Mouse (Mus musculus) kidney, postnatal 14 days (tissue): ENCODE data around the gene Yaf2.
"Not testable (repeated sequence)": the region's sequence is repeated elsewhere in the genome, so short reads cannot be mapped to it uniquely, and the experiment has no call there.

ENCODE experiments used
- DNase-seq: peaks from one replicate; pipeline ENCODE4 v3.0.0; 2022; ENCODE audit warnings: mixed read lengths

The Yaf2 gene

DNA sequence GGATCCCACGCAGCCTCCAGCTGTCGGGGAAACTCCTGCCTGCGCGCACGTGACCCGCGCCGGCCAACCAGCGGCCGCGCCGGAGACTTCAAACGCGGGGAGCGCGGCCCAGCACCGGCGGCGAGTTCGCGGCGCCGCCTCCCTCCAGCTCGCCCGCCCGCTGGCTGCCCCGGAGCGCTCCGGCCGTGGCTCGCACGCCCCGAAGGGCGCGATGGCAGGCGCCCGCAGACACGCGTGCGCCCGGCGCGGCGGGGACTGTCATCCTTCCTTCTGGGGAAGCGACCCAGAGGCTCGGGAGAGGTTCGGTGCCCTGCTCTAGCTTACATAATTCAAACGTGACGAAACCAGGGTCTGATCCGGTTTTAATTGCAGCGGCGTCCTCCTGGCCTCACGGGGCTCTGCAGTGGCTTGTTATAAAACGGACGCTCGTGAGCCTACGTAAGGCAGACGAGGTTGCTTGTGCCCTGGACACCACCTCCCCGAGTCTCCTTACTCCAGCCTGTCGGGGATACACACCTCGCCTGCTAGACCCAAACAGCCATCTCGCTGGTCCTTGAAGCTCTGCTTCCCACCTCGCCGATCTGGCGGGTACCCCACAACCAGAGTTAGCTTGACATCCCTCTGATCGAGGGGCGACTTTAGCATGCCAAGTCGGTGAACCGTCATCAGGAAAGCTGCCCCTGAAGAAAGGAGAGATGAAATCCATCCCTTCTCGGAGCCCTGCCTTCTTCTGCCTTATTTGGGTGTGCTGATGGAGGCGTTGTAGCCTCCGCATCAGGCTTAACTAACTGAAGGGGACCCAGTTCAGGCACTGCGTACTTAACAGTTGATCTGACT lies at the start of gene Yaf2:
Yaf2 (minus strand) TSS at position 11 of the 837 bp plus-strand sequence.
- peak; percentile 93 for DNase-seq

DNA sequence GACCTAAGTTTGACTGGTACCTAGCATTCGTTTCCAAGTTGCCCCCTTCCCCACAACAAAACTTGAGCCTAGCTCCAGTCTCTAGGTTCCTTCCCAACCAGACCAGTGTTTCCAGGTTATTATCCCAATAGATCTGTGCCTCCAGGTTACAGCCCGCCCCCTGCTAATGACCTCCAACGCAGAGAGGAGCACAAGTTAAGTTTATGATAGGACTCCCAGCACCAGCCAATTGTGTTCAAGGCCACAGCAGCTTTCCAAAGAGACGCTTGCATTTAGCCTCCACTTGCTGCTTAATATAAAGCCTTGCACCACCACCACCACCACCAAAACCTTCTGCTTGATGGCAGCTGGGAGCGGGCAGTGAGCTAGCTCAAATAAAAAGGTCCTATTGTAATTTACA lies 44.6 kb upstream of the Yaf2 start:
- DNase-seq = no peak

DNA sequence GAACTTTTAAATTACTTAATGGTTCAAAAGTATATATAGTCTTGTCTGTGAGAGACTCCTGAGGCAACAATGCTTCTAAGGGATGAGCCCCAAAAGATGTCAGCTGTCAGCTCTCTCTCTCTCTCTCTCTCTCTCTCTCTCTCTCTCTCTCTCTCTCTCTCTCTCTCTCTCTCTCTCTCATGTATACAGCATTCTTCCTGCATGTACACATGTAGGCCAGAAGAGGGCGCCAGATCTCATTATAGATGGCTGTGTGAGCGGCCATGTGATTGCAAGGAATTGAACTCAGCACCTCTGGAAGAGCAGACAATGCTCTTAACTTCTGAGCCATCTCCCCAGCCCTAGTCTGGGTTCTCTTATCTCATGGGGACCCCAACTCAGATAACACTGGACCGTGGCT lies 42.4 kb upstream of the Yaf2 start:
- DNase-seq = no peak

DNA sequence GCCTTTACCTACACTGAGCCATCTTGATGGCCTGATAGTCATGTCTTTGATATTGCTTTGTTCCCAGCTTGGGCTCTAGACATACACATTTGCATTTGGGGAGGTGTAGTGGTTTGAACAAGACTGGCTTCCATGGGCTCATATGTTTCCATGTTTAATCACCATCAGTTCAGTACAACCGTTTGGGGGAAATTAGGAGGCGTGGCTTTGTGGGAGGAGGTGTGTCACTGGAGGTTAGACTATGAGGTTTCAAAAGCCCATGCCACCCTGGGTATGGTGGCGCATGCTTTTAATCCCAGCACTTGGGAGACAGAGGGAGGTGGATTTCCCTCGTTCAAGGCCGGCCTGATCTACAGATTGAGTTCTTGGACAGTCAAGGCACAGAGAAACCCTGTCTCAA lies 39.0 kb upstream of the Yaf2 start:
- no peak for DNase-seq

DNA sequence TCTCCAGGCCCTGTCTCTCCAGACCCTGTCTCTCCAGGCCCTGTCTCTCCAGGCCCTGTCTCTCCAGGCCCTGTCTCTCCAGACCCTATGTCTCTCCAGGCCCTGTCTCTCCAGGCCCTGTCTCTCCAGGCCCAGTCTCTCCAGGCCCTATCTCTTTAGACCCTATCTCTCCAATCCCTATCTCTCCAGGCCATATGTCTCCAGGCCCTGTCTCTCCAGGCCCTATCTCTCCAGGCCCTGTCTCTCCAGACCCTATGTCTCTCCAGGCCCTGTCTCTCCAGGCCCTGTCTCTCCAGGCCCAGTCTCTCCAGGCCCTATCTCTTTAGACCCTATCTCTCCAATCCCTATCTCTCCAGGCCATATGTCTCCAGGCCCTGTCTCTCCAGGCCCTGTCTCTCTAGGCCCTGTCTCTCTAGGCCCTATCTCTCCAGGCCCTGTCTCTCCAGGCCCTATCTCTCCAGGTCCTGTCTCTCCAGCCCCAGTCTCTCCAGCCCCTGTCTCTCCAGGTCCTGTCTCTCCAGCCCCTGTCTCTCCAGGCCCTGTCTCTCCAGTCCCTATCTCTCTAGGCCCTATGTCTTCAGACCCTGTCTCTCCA lies 35.9 kb upstream of the Yaf2 start:
- DNase-seq = not testable (repeated sequence)

DNA sequence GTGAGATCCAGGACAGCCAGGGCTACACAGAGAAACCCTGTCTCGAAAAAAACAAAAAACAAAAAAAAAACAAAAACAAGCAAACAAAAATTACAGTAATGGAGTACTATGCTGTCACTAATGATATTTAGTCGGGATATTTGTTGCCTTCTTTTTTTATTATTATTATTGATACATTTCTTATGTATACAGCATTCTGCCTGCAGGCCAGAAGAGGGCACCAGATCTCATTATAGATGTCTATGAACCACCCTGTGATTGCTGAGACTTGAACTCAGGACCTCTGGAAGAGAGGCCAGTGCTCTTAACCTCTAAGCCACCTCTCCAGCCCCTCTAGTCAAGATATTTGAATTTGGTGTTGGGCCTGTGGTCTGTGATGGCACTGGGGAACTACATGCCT lies 35.1 kb upstream of the Yaf2 start:
- DNase-seq = no peak

DNA sequence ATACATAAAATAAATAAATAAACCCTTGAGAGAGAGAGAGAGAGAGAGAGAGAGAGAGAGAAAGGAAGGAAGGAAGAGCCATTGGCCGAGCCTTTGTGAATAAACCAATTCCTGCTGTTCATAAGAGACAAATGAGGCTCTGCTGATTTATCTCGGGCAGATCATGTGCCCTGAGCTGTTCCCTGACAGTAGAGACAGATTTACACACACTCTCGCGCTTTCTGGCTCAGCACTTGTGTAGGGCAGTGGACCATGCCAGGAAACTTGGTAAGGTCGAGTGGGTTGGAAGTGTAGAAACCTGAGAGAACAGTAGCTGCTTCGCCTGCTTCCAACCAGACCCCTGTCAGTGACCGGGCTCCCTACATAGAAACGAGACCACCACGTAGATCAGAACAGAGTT lies 31.8 kb upstream of the Yaf2 start:
- DNase-seq = peak; percentile 21

DNA sequence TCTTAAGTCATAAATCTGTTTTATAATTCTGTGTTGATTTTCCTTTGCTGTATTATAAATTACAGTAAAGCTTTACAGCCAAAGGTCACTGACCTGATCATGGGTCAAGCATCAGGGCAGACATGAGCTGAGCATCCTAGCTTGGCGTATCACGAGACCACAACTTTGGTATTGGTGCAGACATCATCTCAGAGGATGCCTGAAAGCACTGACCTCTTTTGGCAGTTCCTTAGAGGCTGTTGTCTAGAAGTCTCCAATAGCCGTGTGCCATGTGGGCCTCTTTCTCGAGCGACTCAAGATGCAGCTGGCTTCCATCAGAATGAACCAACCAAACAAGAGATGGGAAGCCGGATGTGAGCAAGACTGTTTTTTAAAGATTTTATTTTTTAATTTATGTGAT lies 28.8 kb upstream of the Yaf2 start:
- peak; percentile 30 for DNase-seq

DNA sequence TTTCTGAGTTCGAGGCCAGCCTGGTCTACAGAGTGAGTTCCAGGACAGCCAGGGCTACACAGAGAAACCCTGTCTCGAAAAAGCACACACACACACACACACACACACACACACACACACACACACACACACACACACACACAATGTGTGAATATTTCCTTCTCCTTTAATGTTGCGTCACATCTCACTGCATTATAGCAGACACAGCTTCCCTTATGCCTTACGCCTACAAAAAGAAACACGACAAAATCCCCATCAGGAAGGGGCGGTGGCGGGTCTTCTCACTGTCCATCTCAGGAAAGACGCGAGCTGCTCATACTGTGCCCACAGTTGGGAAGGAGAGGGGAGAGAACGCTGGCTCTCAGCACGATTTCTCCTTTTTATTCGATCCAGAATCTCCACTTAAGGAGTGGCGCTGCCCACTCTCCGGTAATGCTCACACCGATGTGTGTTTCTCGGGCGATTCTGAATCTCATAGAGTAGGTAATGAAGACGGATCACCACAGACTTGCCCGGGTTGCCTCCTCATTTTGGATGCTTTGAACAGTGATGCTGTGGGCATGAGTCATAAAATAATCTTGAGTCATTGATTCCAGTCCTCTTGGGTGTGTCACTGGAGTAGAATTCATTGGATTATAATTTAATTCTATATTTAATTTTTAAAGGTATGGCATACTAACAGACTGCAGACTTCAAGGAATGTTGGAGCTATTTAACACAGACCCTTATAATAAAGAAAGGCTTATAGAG lies 21.8 kb upstream of the Yaf2 start:
- no peak for DNase-seq

DNA sequence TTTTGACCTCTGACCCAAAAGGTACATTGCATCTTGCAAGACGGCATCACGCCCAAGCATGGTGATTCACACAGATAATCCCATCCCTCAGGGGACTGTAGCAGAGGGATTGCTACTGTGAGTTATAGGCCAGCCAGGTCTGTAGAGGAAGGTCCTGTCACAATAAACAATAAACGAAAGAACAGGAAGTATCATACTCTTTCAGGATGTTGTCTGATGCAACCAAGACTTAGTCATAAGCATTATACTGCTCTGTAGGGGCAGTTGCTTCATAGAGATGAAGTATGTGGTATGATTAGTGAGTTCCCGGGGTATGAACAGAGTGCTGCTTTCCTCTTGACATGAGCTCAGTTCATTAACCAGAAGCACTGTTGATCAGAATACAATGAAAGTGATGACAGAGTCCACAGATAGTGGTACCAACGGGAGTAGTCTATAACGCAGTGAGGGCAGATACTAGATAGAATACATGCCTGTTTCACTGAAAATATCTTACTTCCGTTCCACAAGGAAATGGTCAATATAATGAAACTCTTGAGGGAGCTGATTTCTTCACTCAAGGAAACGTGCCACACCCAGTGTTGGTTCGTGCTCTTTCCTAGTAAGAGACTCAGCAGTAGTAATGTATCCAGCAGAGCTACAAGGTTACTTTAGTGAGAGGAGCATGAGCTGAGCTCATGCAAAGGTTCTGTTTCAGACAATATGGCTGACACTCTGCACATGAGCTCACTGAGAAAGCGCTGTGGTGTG lies 4.1 kb upstream of the Yaf2 start:
- DNase-seq = no peak

DNA sequence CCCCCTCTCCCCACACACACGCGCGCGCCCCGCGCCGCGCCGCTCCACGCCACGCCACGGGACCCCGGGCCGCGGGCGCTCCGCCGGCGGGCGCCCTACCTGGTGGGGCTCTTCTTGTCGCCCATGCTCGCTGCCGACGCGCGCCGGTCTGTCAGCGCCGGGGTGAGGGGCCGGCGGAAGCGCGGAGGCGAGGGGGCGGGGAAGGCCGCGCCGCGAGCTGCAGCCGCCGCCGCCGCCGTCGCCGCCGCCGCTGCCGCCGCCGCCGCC lies 144 bp downstream of the Yaf2 start:
- DNase-seq = no peak

DNA sequence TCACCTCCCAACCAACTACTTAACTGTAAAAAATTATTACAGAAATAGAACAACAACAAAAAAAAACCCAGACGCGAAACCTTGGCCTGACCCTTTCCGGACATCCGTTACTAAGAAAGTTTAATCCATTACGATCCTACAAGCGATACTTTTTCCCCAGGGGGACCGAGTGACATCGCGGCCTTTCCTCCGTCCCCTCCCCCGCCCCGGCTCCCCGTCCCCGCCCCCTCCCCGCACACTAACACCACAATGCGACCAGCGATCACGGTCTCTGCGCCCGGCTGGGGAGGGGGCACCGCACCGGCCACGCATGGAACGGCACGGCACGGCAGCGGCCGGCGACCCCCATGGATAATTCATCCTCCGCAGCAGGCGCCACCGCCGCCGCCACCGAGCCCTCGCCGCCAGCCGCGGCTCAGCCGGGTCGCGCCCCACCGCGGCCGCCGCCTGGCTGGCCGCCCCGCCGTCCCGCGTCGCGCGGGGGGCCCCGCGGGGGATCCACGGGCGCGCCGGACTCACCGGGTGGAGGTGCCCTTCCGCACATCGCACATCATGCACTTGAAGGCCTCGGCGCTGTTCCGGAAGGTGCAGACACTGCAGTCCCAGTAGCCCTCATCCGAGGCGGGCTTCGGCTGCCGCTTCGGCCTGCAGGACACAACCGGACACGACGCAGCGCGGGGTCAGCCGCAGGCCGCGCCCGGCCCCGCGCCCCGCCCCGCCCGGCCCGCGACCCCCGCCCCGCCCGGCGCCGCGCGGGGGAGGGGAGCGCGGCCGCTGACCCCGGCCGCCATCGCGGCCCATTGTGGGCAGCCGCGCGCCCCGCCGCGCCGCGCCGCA lies 696 bp downstream of the Yaf2 start:
- peak; percentile 72 for DNase-seq

DNA sequence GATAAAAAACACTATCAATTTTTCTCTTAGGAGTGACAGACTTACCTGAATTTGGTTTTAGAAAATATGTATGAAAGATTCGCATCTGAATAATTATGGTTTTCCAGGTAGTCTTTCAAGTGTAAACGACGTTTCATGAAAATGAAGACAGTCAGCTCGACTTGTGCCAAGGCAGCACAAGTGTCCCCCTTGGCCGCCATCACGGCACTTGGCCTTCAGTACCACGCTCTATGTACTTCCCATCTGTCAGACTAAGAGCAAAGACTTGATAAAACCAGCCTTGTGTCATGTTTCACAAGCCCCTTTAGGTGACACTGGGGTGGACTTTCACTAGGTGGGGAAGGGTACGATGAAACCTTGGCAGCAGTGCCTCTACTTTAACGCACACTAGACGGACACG lies 5.5 kb downstream of the Yaf2 start:
- no peak for DNase-seq

DNA sequence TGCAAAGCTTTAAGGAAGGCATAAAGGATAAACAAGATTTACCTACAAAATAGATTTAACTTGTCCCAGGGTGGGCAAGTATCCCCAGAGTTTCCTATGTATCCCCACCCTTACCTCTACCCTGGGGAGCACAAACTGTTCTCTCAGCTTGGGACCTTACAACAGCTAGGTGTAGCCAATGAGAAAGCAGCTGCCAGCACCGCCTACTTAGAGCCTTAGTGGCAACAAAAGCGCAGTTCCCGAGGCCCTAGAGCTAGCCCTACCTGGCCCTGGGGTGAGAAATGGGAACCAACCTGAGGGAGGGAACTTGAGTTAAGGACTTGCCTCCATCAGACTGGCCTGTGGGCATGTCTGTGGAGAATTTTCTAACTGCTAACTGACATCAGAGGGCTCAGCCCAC lies 9.5 kb downstream of the Yaf2 start:
- DNase-seq = no peak

DNA sequence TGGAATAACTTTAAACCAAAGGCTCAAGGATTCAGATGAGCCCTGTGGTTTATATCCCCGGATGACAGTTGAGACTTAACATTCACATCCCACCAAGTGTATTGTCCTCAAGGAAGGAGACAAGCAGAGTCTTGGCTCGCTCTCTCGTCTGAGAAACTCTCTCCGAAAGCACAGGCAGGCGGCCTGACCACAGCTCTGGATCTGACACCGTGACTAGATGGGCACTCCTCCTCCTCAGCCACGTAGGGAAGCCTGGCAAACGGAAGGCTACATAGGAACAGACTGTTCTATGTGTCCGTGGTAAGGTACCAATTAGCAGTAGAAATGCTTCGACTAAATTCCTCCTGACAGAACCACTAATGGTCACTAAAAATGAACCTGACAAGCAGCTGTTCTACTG lies 10.1 kb downstream of the Yaf2 start:
- DNase-seq = no peak

DNA sequence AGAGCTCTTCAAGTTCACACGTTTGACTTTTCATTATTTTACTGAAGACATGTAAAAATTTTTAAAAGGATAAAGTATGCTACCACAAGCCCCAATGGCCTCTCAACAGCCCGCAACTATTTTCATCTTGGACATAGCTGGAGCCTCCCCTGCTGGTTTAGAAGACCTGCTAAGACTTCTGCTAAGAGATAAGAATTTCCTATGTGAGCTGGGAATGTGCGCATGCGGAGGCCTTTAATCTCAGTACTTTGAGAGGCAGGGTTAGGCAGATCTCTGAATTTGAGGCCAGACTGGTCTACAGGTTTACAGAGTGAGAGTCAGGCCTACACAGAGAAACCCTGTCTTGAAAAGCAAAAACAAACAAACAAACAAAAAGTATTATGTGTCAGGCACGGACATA lies 11.4 kb downstream of the Yaf2 start:
- DNase-seq = no peak

DNA sequence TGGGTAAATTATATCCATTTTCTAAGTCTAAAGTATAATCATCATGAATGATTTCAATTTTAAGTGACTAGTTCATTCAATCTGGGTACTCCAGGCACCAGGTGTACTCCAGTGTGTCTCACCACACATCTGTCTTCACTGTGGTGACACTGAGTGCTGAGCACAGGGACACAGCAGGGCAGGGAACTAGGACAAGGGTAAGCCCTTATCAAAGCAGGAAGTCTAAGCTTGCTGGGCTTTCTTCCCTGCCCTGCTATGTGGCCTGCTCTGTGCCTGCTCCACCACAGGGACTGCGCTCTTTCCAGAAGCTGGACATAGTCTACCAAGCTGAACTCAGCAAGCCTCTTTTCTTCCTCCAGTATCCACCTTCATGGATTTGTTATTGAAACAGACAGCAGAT lies 18.0 kb downstream of the Yaf2 start:
- DNase-seq = no peak

DNA sequence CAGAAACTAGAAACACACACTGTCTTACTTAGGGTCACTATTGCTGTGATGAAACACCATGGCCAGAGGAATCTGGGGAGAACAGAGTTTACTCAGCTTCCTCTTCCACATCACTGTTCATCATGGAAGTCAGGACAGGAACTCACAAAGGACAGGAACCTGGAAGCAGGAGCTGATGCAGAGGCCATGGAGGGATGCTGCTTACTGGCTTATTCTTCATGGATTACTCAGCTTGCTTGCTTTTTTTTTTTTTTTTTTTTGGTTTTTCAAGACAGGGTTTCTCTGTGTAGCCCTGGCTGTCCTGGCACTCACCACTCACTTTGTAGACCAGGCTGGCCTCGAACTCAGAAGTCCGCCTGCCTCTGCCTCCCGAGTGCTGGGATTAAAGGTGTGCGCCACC lies 26.4 kb downstream of the Yaf2 start:
- DNase-seq = not testable (repeated sequence)

DNA sequence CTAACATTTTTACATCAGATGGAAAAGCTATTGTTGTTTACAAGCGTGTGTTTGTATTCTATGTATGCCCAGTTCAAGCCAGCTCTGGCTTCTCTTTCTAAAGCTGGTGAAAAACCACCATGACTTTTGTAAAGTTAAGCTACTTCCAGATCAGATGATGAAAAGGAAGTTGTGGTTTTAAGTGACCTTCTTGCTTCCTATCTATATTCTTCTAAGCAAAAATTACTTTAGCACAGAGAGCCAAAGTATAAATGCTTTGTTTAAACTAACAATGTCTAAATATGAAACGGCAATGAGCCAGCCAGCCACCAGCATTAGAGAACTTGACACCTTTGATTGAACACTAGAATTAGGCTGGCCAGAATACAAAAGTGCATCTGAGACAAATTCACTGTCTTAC lies 38.5 kb downstream of the Yaf2 start:
- DNase-seq = no peak

DNA sequence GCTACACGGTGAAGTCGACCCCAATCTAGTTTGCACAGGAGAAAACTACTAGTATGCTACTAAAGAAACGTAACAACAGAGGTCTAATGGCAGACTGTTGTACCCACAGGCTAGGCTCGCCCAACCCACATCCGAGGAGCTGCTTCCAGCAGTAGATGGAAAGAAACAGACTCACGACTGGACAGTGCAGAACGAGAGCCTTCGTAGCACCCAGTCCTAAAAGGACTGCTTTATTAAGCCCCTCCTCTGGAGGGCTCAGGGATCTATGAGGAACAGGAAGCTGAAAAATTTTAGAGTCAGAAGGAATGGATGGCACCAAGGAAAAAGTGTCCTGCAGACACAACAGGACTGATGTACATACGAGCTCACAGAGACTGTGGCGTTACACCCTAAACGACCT lies 42.3 kb downstream of the Yaf2 start:
- no peak for DNase-seq

DNA sequence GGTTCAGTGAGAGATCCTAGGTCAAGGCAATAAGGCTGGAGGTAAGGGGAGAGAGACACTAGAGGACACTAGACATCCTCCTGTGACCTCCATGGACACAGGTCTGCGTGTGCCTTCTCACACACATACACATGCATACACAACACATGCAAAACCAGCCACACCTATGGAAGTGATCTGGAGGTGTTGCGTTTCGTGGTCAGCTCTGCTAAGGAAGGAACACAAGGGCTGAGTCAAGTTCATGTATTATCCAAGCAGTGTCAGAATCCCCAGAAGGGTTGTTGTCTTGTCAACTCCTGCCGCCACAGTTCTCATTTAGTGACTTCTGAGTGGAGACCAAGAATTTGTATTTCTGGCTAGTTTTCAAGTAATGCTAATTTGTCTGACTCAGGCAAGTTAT lies 48.4 kb downstream of the Yaf2 start:
- DNase-seq = no peak

DNA sequence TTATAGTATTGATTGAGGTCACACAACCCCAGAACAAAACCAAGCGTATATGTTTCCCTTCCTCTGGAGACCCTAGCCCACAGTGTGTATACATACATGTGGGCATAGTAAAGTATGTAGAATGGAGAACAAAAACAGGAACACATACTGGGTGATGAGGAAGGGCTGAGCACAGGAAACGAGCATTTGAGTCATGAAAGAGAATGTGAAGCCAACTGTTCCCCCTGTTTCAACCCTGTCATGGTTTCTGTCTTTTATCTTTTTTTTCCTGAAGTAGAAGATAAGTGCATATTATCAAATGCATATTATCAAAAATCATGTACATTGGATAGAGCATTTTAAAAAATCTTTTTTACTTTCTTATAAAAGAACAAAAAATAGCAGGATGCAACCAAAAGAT lies 49.1 kb downstream of the Yaf2 start:
- no peak for DNase-seq

DNA sequence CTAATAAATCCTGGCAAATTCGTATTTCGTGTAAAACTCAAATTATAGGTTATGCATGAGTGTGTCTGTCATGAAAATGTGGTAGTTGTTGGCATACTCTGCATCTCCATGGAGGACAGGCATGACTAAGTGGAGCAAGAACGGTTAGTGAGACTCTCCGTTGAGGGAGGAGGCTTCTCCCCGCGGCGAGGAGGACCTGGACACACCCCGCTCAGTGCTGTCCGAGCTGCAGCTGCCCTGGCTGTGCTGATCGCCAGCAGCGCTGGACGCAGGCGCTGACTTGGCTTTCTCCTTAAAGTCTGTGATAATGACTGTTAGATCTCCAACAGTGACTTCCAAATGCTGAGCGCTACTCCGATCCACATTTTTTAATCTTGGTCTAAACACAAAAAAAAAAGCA lies 51.5 kb downstream of the Yaf2 start:
- DNase-seq = no peak
